Mouse (Mus musculus) right cerebral cortex, postnatal 36 days (tissue): ENCODE measurements around the gene Src.
"Not testable (repeated sequence)": the region's sequence is repeated elsewhere in the genome, so short reads cannot be mapped to it uniquely, and the experiment has no call there.

Source experiments
- DNase-seq, 2 experiments: peaks; one replicate each; pipeline ENCODE4 v3.0.0; 2022; ENCODE audit warnings: low spot score in 2 of 2, mixed read lengths in 1 of 2

Src gene

GRCm38 (mm10) chr2:157475437-157476379 is 57.5 kb downstream of the Src start:
- no peak for DNase-seq

- DNase-seq, result peak in 1 of 2 experiments; percentile 54
Observed at GRCm38 (mm10) chr2:157478651-157479050, 60.4 kb downstream of the Src start.

- no peak for DNase-seq
Observed at GRCm38 (mm10) chr2:157479858-157480568, 61.8 kb downstream of the Src start.

- DNase-seq, result no peak
Observed at GRCm38 (mm10) chr2:157482729-157483128, 64.5 kb downstream of the Src start.

- DNase-seq, result not testable (repeated sequence)
Observed at GRCm38 (mm10) chr2:157486559-157486958, 68.3 kb downstream of the Src start.

- DNase-seq, result no peak
Observed at GRCm38 (mm10) chr2:157486981-157487656, 68.9 kb downstream of the Src start.

GRCm38 (mm10) chr2:157487733-157488175 is 69.5 kb downstream of the Src start:
- no peak for DNase-seq

GRCm38 (mm10) chr2:157493240-157493639 is 75.0 kb downstream of the Src start:
- peak; percentile 78 to 85 for DNase-seq

GRCm38 (mm10) chr2:157498529-157498928 is 80.3 kb downstream of the Src start:
- no peak for DNase-seq

GRCm38 (mm10) chr2:157500364-157500763 is 82.1 kb downstream of the Src start:
- DNase-seq, result no peak

- DNase-seq, result no peak
Observed at GRCm38 (mm10) chr2:157501324-157501723, 83.1 kb downstream of the Src start.

- peak; percentile 43 to 76 for DNase-seq
Observed at GRCm38 (mm10) chr2:157506779-157507178, 88.5 kb downstream of the Src start.

GRCm38 (mm10) chr2:157509182-157509581 is 90.9 kb downstream of the Src start:
- no peak for DNase-seq

- no peak for DNase-seq
Observed at GRCm38 (mm10) chr2:157510031-157510430, 91.8 kb downstream of the Src start.

GRCm38 (mm10) chr2:157512859-157513258 is 94.6 kb downstream of the Src start:
- DNase-seq, result no peak

GRCm38 (mm10) chr2:157513737-157514208 is 95.5 kb downstream of the Src start:
- no peak for DNase-seq

- DNase-seq, result no peak
Observed at GRCm38 (mm10) chr2:157514353-157514752, 96.1 kb downstream of the Src start.

- DNase-seq, result no peak
Observed at GRCm38 (mm10) chr2:157517526-157517925, 99.3 kb downstream of the Src start.

GRCm38 (mm10) chr2:157518451-157518850 is 100.2 kb downstream of the Src start:
- no peak for DNase-seq

GRCm38 (mm10) chr2:157519452-157519851 is 101.2 kb downstream of the Src start:
- DNase-seq, result no peak

GRCm38 (mm10) chr2:157520496-157520895 is 102.3 kb downstream of the Src start:
- peak; percentile 47 to 60 for DNase-seq
